Mouse (Mus musculus) ES-Bruce4 (cell line): ENCODE results near the gene Dnajc17.

Experiments
- CTCF ChIP-seq: IDR thresholded peaks from one replicate; pipeline ENCODE4 v1.8.1; 2011; ENCODE audit warnings: low read depth, low read length
- EP300 ChIP-seq: IDR thresholded peaks from 2 replicates; pipeline ENCODE4 v1.6.1; 2011; ENCODE audit warnings: low read depth, low read length; ENCODE audit not compliant: insufficient read depth
- POLR2A ChIP-seq: IDR thresholded peaks from one replicate; pipeline ENCODE4 v1.8.1; 2011; ENCODE audit warnings: low read length; ENCODE audit not compliant: insufficient read depth

GRCm38 (mm10) chr2:119156681-119157572 is 51.7 kb downstream of the Dnajc17 start, which contains the start of gene Rmdn3:
- TF ChIP-seq CTCF = no peak
- TF ChIP-seq EP300 = 0 out of 2 replicates have a peak, but pooled peaks have one; percentile 32
- TF ChIP-seq POLR2A = no peak
